Mouse (Mus musculus) heart, embryonic 13.5 days (tissue): ENCODE measurements at regions not wholly inside any gene's neighbourhood (a gene's known extent, or its start where the extent isn't known, plus 50 kb on each side); places are given as distances from the start of the nearest gene placed in this dataset.

ENCODE experiments used
- ATAC-seq: fragments of 200-750 bp; cut with Nextera tagmentation; 2 replicates; pipeline ENCODE4 v1.8.0; 2017; ENCODE audit warnings: moderate TSS enrichment; ENCODE audit not compliant: insufficient number of reproducible peaks, low FRiP score, low TSS enrichment; ENCODE audit errors: extremely low read depth
- H3K27ac ChIP-seq: fragments of 300-500 bp; sonication (generic); replicated peaks from 2 replicates; pipeline ENCODE4 v1.5.1; 2015; ENCODE audit warnings: moderate library complexity, mild to moderate bottlenecking, inconsistent platforms
- H3K27me3 ChIP-seq: fragments of 300-500 bp; sonication (generic); replicated peaks from 2 replicates; pipeline ENCODE4 v1.6.1; 2015; ENCODE audit warnings: mild to moderate bottlenecking, inconsistent platforms
- H3K36me3 ChIP-seq: fragments of 300-500 bp; sonication (generic); 2 replicates; pipeline ENCODE4 v1.6.1; 2015; ENCODE audit warnings: mild to moderate bottlenecking, inconsistent platforms
- H3K4me1 ChIP-seq: fragments of 300-500 bp; sonication (generic); 2 replicates; pipeline ENCODE4 v1.6.1; 2015; ENCODE audit warnings: inconsistent platforms
- H3K4me2 ChIP-seq: fragments of 300-500 bp; sonication (generic); 2 replicates; pipeline ENCODE4 v1.6.1; 2015; ENCODE audit warnings: inconsistent platforms, mild to moderate bottlenecking, moderate library complexity
- H3K4me3 ChIP-seq: fragments of 300-500 bp; sonication (generic); 2 replicates; pipeline ENCODE4 v1.5.1; 2015; ENCODE audit warnings: moderate library complexity, mild to moderate bottlenecking, inconsistent platforms
- H3K9ac ChIP-seq: fragments of 300-500 bp; sonication (generic); 2 replicates; pipeline ENCODE4 v1.6.1; 2015; ENCODE audit warnings: inconsistent platforms, mild to moderate bottlenecking, moderate library complexity
- H3K9me3 ChIP-seq: fragments of 300-500 bp; sonication (generic); 2 replicates; pipeline ENCODE4 v1.6.1; 2016; ENCODE audit warnings: inconsistent platforms
- WGBS: fragments of 180-500 bp; shearing (Covaris S2); methylation state at CpG from one replicate; pipeline ENCODE4 v1.1.7; 2015; ENCODE audit warnings: mixed read lengths; 5-methylcytosine and 5-hydroxymethylcytosine counted together

DNA sequence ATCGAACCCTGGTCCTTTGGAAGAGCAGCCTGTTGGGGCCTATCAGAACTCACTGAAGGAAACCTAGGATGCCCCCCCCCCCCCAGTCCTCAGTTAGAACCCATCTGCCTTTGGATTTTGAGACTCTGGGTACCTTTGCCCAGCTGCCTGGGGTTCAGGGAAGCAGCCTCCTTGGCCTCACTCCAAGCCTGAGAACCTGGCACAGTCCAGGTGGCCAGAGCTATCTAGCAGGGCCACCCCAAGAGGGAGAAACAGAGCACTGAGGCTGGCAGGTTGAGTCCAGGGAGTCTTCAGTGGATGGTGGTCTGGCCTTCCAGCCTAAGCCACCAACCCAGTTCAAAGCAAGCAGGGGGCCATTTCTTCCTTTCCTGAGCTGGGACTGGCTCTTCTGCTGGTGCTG, 100.2 kb downstream of the Cstad start:
- Histone ChIP-seq H3K4me2 (no peak overlapping the region), H3K4me1 (peaks cover 86% of the 10 kb centered on the region), H3K4me3 (no peak overlapping the region), H3K27ac (peak overlapping the region; percentile 80), H3K27me3 (no peaks in the 10 kb centered on the region), H3K36me3 (no peaks in the 10 kb centered on the region), H3K9ac (peak overlapping the region; percentile 53; the same call in 1 of the 2 replicates), H3K9me3 (no peaks in the 10 kb centered on the region)
- no peak for ATAC-seq
- WGBS = 100% methylated on average over 1 of the region's 1 CpGs

DNA sequence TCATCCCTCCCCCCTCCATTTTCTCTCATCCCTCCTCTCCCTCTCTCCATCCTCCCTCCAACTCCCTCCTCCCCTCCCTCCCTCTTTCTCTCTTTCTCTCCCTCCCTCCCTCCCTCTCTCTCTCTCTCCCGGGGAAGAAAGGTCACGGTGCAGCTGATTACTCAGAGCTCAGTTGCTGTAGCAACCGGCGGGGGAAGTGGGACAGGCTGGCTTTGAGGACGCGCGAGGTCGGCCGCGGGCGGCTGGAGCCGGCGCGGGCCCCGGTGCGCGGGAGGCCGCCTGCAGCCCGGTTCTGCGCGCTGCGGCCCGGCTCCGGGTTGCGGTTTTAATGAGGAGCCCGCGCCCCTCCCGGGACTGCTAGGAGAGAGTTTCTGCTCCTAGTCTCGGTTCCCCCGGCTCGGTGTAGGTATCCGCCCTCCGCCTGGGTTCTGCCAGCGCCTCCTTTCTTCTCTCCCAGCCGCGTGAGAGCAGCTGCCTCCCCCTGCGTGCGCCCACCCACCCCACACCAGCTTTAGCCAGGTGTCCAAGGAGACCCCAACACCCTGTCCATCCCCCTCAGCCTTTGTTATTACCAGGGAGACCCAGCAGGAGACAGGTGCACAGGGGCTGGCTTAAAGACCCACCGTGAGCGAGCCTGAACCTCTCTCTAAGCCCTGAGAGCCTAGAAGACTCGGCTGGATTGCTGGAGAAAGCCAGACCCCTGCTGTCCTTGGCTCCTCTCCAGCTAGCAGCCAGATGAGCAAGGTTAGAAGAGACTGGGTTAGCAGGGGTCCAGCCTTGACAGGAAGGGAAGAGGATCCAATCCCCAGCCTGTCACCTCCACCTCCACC, 98.6 kb downstream of the Cstad start:
- peak overlapping the region; percentile 80 for H3K4me2 ChIP-seq
- ATAC-seq = peak; percentile 61; the same call in 1 of the 2 replicates
- WGBS = 1% methylated on average over 29 of the region's 41 CpGs
- H3K4me1 ChIP-seq = peaks cover 71% of the 10 kb centered on the region
- no peaks in the 10 kb centered on the region for H3K36me3 ChIP-seq
- no peaks in the 10 kb centered on the region for H3K27me3 ChIP-seq
- no peaks in the 10 kb centered on the region for H3K9me3 ChIP-seq
- peak overlapping the region; percentile 91 for H3K9ac ChIP-seq
- peak overlapping the region; percentile 55 for H3K4me3 ChIP-seq
- peak overlapping the region; percentile 97 for H3K27ac ChIP-seq

DNA sequence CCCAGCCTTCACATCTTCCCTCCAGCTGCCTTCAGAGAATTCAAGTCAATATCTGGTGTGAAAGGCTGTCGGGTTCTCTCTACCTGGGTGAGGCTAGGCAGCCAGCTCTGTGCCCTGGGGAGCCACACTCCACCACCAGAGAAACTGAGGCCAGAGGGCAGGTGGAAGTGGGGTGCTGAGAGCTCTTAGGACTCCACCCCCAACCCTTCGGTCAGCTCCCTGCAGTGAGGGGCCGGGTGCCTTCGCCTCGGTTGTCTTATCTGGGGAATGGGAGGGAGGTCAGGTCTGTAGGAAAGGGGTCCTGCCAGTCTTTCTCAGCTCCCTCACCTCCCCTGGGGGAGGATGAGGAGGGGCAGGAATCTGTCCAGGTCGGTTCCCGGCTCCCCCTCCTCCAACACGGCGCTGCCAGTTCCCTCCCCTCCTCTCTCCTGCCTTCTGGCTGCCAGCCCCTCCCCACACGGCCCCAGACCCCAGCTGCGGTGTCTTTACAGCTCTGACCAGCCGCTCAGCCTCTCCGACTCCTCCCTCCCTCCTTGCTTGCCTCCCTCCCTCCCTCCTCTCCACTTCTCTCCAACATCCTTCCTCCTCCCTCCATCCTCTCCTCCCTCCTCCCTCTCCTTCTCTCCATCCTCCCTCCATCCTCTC, 97.8 kb downstream of the Cstad start:
- H3K9ac ChIP-seq = peak overlapping the region; percentile 91
- peak overlapping the region; percentile 55; the same call in 1 of the 2 replicates for H3K4me3 ChIP-seq
- ATAC-seq = peak; percentile 43
- no peaks in the 10 kb centered on the region for H3K27me3 ChIP-seq
- no peaks in the 10 kb centered on the region for H3K9me3 ChIP-seq
- H3K4me1 ChIP-seq = peaks cover 68% of the 10 kb centered on the region
- no peaks in the 10 kb centered on the region for H3K36me3 ChIP-seq
- peak overlapping the region; percentile 97 for H3K27ac ChIP-seq
- peak overlapping the region; percentile 80 for H3K4me2 ChIP-seq
- 6% methylated on average over 13 of the region's 13 CpGs for WGBS

DNA sequence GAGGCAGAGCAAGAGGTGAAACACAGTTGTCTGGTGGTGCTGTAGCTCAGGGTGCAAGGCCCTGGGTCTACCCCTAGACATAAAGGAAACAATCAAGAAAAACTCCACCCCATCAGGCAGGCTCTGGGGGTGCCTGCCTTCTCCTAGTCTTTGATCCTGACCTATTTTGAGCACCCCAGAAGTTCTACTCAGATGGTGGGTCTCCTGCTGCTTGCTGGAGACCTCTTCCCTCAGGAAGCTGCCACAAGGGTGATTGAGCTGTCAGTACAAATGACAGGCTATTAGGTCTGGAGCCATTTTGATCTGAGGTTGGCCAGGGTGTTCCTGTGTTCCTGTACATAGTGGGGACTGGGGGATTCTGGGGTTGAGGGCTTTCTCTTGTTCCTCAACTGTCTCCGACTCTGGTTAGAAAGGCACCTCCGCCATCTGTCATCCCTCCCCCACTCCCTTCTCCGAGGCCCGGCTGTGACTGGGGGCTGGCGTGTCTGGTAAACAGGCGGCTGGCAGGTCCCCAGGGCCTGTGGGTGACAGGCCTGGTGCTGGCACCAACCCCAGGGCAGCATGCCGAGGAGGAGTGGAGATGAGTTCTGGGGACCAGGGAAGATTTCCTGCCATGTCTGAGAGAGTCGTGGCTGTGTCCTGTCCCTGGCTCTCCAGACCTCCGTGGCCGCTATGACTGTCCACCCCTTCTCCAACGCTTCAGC, 97.2 kb downstream of the Cstad start:
- no peaks in the 10 kb centered on the region for H3K27me3 ChIP-seq
- peaks cover 68% of the 10 kb centered on the region for H3K4me1 ChIP-seq
- H3K4me3 ChIP-seq = no peak overlapping the region
- H3K9ac ChIP-seq = peak overlapping the region; percentile 91
- no peaks in the 10 kb centered on the region for H3K36me3 ChIP-seq
- H3K9me3 ChIP-seq = no peaks in the 10 kb centered on the region
- 12% methylated on average over 11 of the region's 11 CpGs for WGBS
- H3K4me2 ChIP-seq = peak overlapping the region; percentile 80
- peak; percentile 17; the same call in 1 of the 2 replicates for ATAC-seq
- peak overlapping the region; percentile 97 for H3K27ac ChIP-seq

DNA sequence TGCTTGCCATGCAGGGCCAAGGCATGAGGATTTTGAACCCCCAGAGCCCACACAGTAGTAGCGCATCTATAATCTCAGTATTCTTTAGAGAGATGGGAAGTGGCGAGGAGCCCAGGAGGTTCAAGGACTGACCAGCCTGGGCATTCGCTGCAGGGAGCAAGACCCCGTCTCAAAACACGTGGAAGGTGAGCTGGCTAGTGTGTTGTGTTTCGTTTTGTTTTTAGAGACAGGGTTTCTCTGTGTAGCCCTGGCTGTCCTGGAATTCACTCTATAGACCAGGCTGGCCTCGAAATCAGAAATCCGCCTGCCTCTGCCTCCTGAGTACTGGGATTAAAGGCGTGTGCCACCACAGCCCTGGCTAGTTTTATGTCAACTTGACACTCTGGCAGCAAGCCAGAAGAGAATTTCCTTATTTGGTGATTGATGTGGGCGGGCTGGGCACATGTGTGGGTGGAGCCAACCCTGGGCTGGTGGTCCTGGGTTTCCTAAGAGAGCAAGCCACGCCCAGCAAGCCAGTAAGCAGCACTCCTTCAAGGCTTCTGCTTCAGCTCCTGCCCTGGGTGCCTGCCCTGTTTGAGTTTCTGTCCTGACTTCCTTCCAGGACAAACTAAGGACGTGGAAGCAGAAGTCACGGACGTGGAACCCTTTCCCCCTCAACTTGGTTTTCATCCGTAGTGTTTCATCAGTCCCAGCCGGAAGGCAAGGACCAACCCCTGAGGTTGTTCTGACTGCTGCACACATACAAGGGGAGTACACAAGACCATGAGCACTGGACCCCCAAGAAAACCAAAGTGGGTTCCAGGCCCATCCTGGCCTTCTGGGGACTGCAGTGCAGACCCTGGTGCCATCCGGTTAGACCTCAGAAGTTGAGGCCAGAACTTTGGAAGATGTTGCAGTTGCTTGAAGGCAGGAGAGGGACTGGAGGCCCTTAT, 96.4 kb downstream of the Cstad start:
- peak overlapping the region; percentile 97 for H3K27ac ChIP-seq
- peaks cover 68% of the 10 kb centered on the region for H3K4me1 ChIP-seq
- H3K4me2 ChIP-seq = no peak overlapping the region
- H3K4me3 ChIP-seq = no peak overlapping the region
- 81% methylated on average over 17 of the region's 17 CpGs for WGBS
- H3K36me3 ChIP-seq = no peaks in the 10 kb centered on the region
- H3K9ac ChIP-seq = no peak overlapping the region; the same call in 1 of the 2 replicates
- ATAC-seq = no peak
- H3K9me3 ChIP-seq = no peaks in the 10 kb centered on the region
- H3K27me3 ChIP-seq = no peaks in the 10 kb centered on the region

DNA sequence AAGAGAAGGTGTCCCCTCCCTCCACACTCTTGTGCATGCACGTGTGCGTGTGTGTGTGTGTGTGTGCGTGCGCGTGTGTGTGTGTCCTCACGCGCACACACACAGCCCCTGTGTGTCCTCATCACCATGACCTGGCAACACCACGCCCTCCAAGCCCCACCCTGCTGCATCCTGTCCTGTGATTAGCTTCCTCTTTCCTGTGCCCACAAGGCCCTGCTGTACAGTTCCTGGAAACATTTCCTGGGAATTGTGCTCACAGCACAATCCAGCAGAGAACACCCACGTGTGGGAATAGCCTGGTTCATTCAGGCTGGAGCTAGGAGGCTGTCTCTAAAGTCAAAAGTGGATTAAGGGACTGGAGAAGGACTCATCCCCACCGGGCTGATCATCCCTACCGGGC, 95.5 kb downstream of the Cstad start:
- Histone ChIP-seq H3K36me3 (no peaks in the 10 kb centered on the region), H3K4me2 (no peak overlapping the region), H3K9ac (no peak overlapping the region), H3K27me3 (no peaks in the 10 kb centered on the region), H3K9me3 (no peaks in the 10 kb centered on the region), H3K27ac (peak overlapping the region; percentile 97), H3K4me3 (no peak overlapping the region), H3K4me1 (peaks cover 68% of the 10 kb centered on the region)
- 68% methylated on average over 11 of the region's 11 CpGs for WGBS
- no peak for ATAC-seq

DNA sequence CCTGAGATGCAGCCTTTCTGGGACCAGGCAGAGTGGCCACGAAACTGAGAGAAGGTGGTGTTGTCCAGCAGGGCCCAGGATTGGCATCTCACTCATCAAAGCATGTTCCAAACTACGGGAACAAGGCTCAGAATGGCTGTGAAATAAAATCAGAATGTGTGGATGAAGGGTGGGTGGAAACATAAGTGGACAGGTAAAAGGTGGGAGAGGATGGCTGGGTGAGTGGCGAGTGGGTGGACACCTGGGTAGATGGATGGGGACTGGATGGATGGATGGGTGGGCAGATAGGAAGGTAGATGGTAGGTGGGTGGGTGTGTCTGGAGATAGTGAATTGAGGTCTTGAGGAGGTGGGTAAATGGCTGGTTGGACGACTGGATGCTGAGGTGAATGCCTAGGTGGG, 93.6 kb downstream of the Cstad start:
- Histone ChIP-seq H3K4me3 (no peak overlapping the region), H3K4me2 (no peak overlapping the region), H3K27me3 (no peaks in the 10 kb centered on the region), H3K9me3 (no peaks in the 10 kb centered on the region), H3K27ac (no peak overlapping the region), H3K4me1 (peaks cover 65% of the 10 kb centered on the region), H3K9ac (no peak overlapping the region), H3K36me3 (no peaks in the 10 kb centered on the region)
- WGBS = 80% methylated on average over 4 of the region's 4 CpGs
- no peak for ATAC-seq

DNA sequence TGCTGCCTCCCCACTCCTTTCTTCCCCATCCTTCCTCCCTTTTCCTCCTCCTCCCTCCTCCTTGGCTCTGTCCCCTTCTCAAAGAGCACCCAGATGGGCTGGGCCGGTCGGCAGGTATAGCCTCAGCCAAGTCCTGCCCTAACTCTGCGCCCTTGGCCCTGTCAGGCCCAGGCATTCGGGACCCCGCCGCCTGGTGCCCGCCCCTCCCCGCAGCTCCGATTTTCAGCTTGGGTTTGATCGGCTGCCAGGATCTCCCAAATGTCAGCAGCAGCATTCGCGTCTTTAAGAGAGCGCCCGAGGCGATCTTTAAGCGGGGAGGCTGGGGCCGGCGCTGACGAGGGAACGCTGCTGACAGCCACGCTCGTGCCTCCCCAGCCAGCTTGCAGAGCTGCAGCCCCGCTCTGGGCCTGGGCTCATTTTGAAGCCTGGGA, 92.3 kb downstream of the Cstad start:
- Histone ChIP-seq H3K36me3 (no peaks in the 10 kb centered on the region), H3K27ac (peak overlapping the region; percentile 91), H3K27me3 (no peaks in the 10 kb centered on the region), H3K9me3 (no peaks in the 10 kb centered on the region), H3K4me3 (no peak overlapping the region), H3K9ac (peak overlapping the region; percentile 61), H3K4me1 (peaks cover 63% of the 10 kb centered on the region), H3K4me2 (peak overlapping the region; percentile 47)
- ATAC-seq = peak; percentile 12; the same call in 1 of the 2 replicates
- 9% methylated on average over 23 of the region's 23 CpGs for WGBS

DNA sequence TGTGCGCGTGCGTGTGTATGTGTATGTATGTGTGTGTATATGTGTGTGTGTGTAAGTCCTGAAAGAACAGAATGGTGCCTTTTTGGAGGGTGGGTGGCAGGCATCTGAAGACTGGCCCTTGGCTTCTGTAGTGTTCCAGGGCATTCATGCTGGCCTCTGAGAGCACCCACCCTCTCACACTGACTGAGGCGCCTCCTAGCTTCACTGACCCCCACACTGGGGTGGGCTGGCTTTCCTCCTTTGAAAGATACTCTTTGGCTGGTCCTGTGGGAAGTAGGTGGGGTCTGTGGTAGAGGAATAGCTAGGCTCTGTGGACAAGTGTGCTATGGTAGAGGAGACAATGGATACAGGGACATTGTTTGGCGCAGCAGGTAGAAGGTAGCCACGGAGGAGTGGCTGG, 91.5 kb downstream of the Cstad start:
- Histone ChIP-seq H3K9me3 (no peaks in the 10 kb centered on the region), H3K4me2 (no peak overlapping the region), H3K36me3 (no peaks in the 10 kb centered on the region), H3K27ac (peak overlapping the region; percentile 91), H3K4me3 (no peak overlapping the region), H3K4me1 (peaks cover 65% of the 10 kb centered on the region), H3K27me3 (no peaks in the 10 kb centered on the region), H3K9ac (peak overlapping the region; percentile 61)
- WGBS = 78% methylated on average over 6 of the region's 6 CpGs
- ATAC-seq = no peak

DNA sequence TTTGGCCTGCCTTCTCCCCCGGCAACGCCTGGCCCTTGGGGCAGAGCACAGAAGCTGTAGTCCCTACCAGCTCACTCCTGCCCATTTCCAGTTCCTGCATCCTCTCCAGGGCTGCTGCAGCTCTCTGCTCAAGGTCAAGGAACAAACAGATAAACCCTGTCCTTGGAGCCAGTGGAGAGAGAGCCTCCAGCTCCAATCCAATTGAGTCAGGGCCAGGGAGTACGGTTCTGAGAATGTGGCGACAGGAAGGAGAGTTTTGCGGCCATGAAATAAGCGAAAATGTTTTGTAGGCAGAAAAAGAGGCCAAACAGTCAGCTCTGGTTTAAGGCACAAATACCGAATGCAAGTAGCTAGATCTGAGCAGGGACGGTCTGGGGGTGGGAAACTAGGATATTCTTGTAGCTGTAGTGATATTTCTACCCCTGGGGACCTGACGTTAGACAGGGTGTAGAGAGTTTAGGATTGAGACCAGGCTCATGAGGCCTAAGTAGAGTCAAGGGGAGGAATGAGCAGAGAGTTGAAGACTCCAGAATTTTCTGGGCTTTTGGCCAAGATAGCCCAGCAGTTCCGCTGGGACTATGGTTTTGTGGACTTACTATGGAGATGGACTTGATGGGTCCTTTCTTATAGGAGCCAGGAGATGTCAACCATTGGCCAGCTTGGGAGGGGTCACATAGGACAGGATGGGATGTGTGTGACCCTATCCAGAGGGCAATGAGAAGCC, 90.5 kb downstream of the Cstad start:
- H3K4me3 ChIP-seq = no peak overlapping the region
- H3K4me1 ChIP-seq = peaks cover 59% of the 10 kb centered on the region
- peaks cover 2% of the 10 kb centered on the region; the same call in 1 of the 2 replicates for H3K9me3 ChIP-seq
- peak overlapping the region; percentile 47 for H3K9ac ChIP-seq
- WGBS = 22% methylated on average over 10 of the region's 10 CpGs
- ATAC-seq = no peak
- peak overlapping the region; percentile 91 for H3K27ac ChIP-seq
- H3K4me2 ChIP-seq = no peak overlapping the region
- H3K36me3 ChIP-seq = 0 out of 2 replicates have a peak, but pooled peaks cover under 1% of the 10 kb centered on the region
- no peaks in the 10 kb centered on the region for H3K27me3 ChIP-seq
